Mouse (Mus musculus) liver, adult 2 months (tissue): Measurements from ENCODE around the gene Mef2c. TPM values are rescaled to one million over a fixed set of nuclear protein-coding genes. Genes with fewer than 3 reads are reported as not detected.

Experiments
- DNase-seq: peaks from one replicate; pipeline ENCODE4 v3.0.0-alpha.2; 2011; ENCODE audit warnings: low read depth, low spot score; ENCODE audit errors: extremely low read depth
- H3K27ac ChIP-seq: fragments of 200-500 bp; replicated peaks from 2 replicates; pipeline ENCODE4 v1.5.1; 2012; ENCODE audit warnings: low read depth, mild to moderate bottlenecking, control low read depth, inconsistent platforms, low read length; ENCODE audit not compliant: insufficient read depth
- H3K27me3 ChIP-seq: fragments of 200-500 bp; 2 replicates; pipeline ENCODE4 v1.6.1; 2012; ENCODE audit warnings: mild to moderate bottlenecking, moderate library complexity, low read length, inconsistent platforms; ENCODE audit not compliant: control insufficient read depth, insufficient read depth
- H3K36me3 ChIP-seq: fragments of 200-500 bp; 2 replicates; pipeline ENCODE4 v1.6.1; 2012; ENCODE audit warnings: low read length, inconsistent platforms; ENCODE audit not compliant: control insufficient read depth, insufficient read depth
- H3K4me1 ChIP-seq: fragments of 200-500 bp; 2 replicates; pipeline ENCODE4 v1.6.1; 2011; ENCODE audit warnings: low read length; ENCODE audit not compliant: control insufficient read depth, insufficient read depth
- H3K4me3 ChIP-seq: fragments of 200-500 bp; 2 replicates; pipeline ENCODE4 v1.5.1; 2011; ENCODE audit warnings: low read depth, mild to moderate bottlenecking, control low read depth, low read length, moderate library complexity; ENCODE audit not compliant: insufficient read depth
- H3K79me2 ChIP-seq: fragments of 200-500 bp; 2 replicates; pipeline ENCODE4 v1.6.1; 2012; ENCODE audit warnings: inconsistent platforms, mild to moderate bottlenecking, low read length, moderate library complexity; ENCODE audit not compliant: control insufficient read depth, insufficient read depth
- H3K9ac ChIP-seq: fragments of 200-500 bp; 2 replicates; pipeline ENCODE4 v1.6.1; 2012; ENCODE audit warnings: low read depth, mild to moderate bottlenecking, control low read depth, inconsistent platforms, low read length
- CTCF ChIP-seq: fragments of 200-500 bp; IDR thresholded peaks from 2 replicates; pipeline ENCODE4 v1.5.1; 2011; ENCODE audit warnings: low read depth, low read length, control low read depth
- POLR2A ChIP-seq: fragments of 200-500 bp; IDR thresholded peaks from 2 replicates; pipeline ENCODE4 v1.6.1; 2011; ENCODE audit warnings: low read length, control low read depth; ENCODE audit not compliant: insufficient read depth; ENCODE audit errors: extremely low read depth
- WGBS: fragments of 180-500 bp; shearing (Covaris S2); methylation state at CpG from one replicate; pipeline ENCODE4 v1.1.7; 2018; 5-methylcytosine and 5-hydroxymethylcytosine counted together
- polyA plus RNA-seq: library from polyadenylated mRNA; depleted of rRNA; stranded (reverse); fragments of >200 nt; gene quantifications from 2 replicates; pipeline ENCODE4 v1.2.3, GENCODE M21; 2012
- total RNA-seq: library from RNA; depleted of rRNA; stranded (reverse); fragments of >200 nt; gene quantifications from 2 replicates; pipeline ENCODE4 v1.2.3, GENCODE M21; 2014

The Mef2c gene
- total and polyA plus RNA-seq, 2 experiments, result 1.3 to 3.9 TPM

DNA sequence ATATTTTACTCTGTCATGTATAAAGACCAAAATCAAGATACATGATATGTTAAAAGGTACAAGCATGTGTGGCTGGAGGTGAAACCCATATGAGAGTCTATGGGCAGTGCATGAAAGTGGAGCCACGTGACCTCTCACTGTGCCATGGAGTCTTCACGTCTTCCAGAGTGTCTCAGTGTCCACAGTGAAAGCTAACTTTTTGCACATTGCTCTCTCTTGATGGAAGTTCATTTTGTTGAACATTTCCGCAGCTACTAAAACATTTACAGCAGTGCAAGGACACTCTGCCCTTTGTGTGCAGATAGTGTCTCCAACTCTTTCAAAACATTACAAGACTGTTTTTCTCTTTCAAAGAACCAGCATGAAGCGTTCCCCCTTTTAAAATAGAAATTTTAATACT is 123.6 kb downstream of the Mef2c start:
- 81% methylated on average over 4 of the region's 4 CpGs for WGBS
- no peak overlapping the region for H3K27ac ChIP-seq
- H3K4me3 ChIP-seq, result no peak overlapping the region
- TF ChIP-seq POLR2A, result no peak
- no peak for TF ChIP-seq CTCF
- no peaks in the 10 kb centered on the region for H3K36me3 ChIP-seq
- H3K27me3 ChIP-seq, result no peaks in the 10 kb centered on the region
- no peaks in the 10 kb centered on the region for H3K79me2 ChIP-seq
- no peaks in the 10 kb centered on the region for H3K4me1 ChIP-seq
- DNase-seq, result no peak
- H3K9ac ChIP-seq, result no peak overlapping the region

DNA sequence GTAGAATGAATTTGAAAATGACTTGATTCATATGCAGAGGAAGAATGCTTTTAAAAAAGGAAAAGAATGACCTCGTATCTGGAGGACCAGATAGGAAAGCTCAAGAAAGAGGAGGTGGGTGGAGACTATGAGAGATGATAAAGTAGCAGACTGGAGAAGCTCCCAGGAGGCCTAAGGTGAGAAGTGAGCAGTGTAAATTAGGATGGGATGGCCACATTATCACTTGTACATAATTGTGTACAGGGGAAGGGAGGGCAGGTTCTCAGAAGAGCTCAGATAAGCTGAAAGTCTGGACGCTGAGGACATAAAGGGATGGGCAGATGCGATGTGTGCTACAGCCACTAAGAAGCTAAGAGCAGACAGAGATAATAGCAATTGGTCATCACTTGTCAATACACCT is 124.3 kb downstream of the Mef2c start:
- no peak overlapping the region for H3K27ac ChIP-seq
- H3K4me1 ChIP-seq, result no peaks in the 10 kb centered on the region
- H3K9ac ChIP-seq, result no peak overlapping the region
- H3K4me3 ChIP-seq, result no peak overlapping the region
- 69% methylated on average over 3 of the region's 3 CpGs for WGBS
- TF ChIP-seq CTCF, result no peak
- H3K36me3 ChIP-seq, result no peaks in the 10 kb centered on the region
- DNase-seq, result no peak
- H3K79me2 ChIP-seq, result no peaks in the 10 kb centered on the region
- no peaks in the 10 kb centered on the region for H3K27me3 ChIP-seq

DNA sequence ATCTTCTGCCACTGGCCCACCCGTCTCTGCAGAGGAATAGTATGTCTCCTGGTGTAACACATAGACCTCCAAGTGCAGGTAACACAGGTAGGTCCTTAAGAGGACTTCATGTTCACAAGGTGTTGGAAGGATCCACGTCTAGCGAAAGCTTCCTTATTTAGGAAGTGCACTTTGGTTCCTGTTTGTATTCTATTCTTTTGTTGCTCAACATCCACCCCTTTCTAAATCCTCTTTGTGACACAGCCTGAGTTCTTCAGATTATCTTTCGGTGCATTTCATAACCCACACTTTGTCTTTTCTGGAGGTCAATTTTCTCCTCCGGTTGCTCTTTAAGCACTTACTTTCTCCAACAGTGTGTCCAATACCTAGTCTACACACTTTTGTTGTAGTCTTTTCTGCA is 129.3 kb downstream of the Mef2c start:
- Histone ChIP-seq H3K27ac (no peak overlapping the region), H3K4me1 (no peaks in the 10 kb centered on the region), H3K9ac (no peak overlapping the region), H3K4me3 (no peak overlapping the region), H3K36me3 (no peaks in the 10 kb centered on the region), H3K79me2 (no peaks in the 10 kb centered on the region), H3K27me3 (no peaks in the 10 kb centered on the region)
- TF ChIP-seq CTCF (no peak), POLR2A (no peak)
- 79% methylated on average over 5 of the region's 5 CpGs for WGBS
- DNase-seq, result no peak

DNA sequence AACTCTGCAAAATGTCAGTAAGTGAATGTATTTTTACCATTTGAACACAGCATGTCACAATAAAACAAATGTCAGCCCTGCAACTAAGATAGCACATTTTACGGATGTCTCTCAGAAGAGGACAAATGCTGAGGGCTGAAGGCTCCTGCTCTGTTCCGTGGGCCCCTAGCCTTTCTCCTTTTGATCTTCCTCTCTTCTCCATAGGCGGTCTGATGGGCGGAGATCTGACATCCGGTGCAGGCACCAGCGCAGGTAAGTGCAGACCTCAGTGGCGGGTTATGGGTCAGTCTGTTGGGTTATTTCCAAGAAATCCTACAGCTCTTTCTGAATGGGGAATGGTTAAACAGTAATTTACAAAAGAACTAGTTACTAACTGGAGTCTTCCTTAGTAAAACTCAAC is 131.4 kb downstream of the Mef2c start:
- H3K4me3 ChIP-seq, result no peak overlapping the region
- DNase-seq, result no peak
- H3K4me1 ChIP-seq, result no peaks in the 10 kb centered on the region
- H3K79me2 ChIP-seq, result no peaks in the 10 kb centered on the region
- no peak for TF ChIP-seq POLR2A
- no peak for TF ChIP-seq CTCF
- no peaks in the 10 kb centered on the region for H3K36me3 ChIP-seq
- no peak overlapping the region for H3K27ac ChIP-seq
- no peaks in the 10 kb centered on the region for H3K27me3 ChIP-seq
- no peak overlapping the region for H3K9ac ChIP-seq
- WGBS, result 67% methylated on average over 7 of the region's 7 CpGs

DNA sequence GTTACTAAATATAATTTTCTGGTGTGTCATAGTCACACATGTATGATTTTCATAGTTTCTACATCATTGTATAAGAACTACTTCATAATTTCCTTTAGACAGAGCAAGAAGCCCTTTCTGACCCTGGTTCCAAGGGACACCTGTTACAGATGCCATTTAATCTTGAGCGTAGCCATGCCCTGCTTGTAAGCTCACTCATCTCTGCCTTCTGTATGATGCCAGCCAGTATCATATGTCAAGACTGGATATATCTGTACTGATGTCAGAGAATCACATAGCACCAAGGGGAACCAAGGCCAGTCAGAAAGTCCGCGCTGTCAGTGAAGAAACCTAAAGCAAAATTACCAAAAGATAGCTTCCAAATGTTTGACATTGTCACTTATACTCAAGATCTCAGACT is 133.8 kb downstream of the Mef2c start:
- WGBS, result 94% methylated on average over 3 of the region's 3 CpGs
- DNase-seq, result no peak

DNA sequence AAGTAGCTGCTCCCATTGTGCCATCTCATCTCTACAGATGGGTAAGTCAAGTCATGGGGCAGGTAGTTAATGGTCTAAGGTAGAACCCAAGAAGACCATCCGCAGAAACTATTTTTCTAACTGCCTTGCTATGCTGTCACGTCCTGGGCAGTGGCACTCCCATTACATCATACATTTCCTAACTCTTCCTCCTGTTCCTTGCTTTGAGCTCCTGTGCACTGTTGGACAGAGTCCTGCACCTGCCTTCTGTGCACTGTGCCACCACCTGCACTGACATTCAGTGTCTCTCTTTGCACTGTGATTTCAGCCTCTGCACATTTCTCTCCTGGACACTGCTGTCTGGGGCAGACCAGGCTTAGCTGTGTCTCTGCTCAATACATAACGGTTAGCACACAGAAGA is 134.9 kb downstream of the Mef2c start:
- Histone ChIP-seq H3K79me2 (no peaks in the 10 kb centered on the region), H3K4me3 (no peak overlapping the region), H3K27me3 (no peaks in the 10 kb centered on the region), H3K9ac (no peak overlapping the region), H3K27ac (no peak overlapping the region), H3K36me3 (no peaks in the 10 kb centered on the region), H3K4me1 (no peaks in the 10 kb centered on the region)
- WGBS, result 79% methylated on average over 3 of the region's 3 CpGs
- no peak for DNase-seq
- TF ChIP-seq CTCF (no peak), POLR2A (no peak)

More for the DNA sequence above, 133.8 kb downstream of the Mef2c start:
- no peaks in the 10 kb centered on the region for H3K27me3 ChIP-seq
- H3K27ac ChIP-seq, result no peak overlapping the region
- TF ChIP-seq CTCF (no peak), POLR2A (no peak)
- no peaks in the 10 kb centered on the region for H3K4me1 ChIP-seq
- H3K36me3 ChIP-seq, result no peaks in the 10 kb centered on the region
- H3K79me2 ChIP-seq, result no peaks in the 10 kb centered on the region
- no peak overlapping the region for H3K9ac ChIP-seq
- H3K4me3 ChIP-seq, result no peak overlapping the region
